Mouse (Mus musculus): Measurements from ENCODE around the gene Dnajc30.

Gene Dnajc30

GRCm38 (mm10) chr5:135063629-135064381 lies at the start of gene Dnajc30:
Dnajc30 (plus strand) TSS chr5:135064202.
- ChIA-PET CTCF (interaction anchor here in 3 of 4 experiments (0.6 to 1.7 kb wide), 9 partner anchors 9 to 258 kb away, joined by 3 to 8 read pairs (median 4); no protein-coding TSS in a partner anchor), POLR2A (interaction anchor here in 3 of 4 experiments (0.5 to 3.0 kb wide), 17 partner anchors 9 to 463 kb away, joined by 3 to 14 read pairs (median 3); partner anchors contain the start of genes Abhd11 (in 2 of the 3), Vps37d (in 2 of the 3), Stx1a (in 1 of the 3) and Tbl2 (in 1 of the 3))

DNA sequence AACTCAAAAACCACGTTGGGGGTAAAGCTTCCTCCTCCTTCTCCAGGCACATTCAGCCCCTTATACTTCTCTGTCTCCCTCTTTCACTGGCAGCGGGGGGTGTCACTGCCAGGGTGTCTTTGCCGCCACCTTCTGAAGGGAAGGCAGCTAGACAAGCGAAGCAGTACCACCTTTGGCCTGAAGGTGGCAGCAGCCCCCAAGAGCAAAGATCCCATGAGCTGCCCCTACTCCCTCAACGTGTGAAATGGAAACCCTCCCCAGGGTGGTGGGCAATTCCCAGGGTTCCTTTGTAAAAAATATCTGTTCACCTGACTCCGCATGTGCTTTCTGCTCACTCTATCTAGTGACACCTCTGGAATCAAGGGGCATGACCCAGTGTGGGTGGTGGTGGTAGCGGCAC lies 48.5 kb upstream of the Dnajc30 start:
- ChIA-PET POLR2A (interaction anchor here (0.6 to 2.3 kb wide), 36 partner anchors 8 to 242 kb away, joined by 3 to 11 read pairs (median 4); partner anchors contain the start of genes Cldn3 (in 1 of the 4), Cldn4 (in 1 of the 4), Mettl27 (in 1 of the 4) and Stx1a (in 1 of the 4)), CTCF (interaction anchor here (0.5 to 3.6 kb wide), 101 partner anchors 8 to 1692 kb away, joined by 3 to 65 read pairs (median 4); partner anchors contain the start of genes Mettl27 (in 3 of the 4), Vps37d (in 3 of the 4), Dnajc30 (in 2 of the 4) and Tmem270 (in 2 of the 4))

- POLR2A ChIA-PET, result interaction anchor here (0.6 to 2.3 kb wide), 20 partner anchors 9 to 170 kb away, joined by 3 to 11 read pairs (median 4); partner anchors contain the start of gene Cldn3 (in 1 of the 4)
- CTCF ChIA-PET, result interaction anchor here (0.6 to 3.6 kb wide), 56 partner anchors 10 to 337 kb away, joined by 3 to 65 read pairs (median 5); partner anchors contain the start of genes Dnajc30 (in 2 of the 4), Tmem270 (in 2 of the 4), Vps37d (in 2 of the 4) and Bud23 (in 1 of the 4)
These were observed 47.7 kb upstream of the Dnajc30 start for GRCm38 (mm10) chr5:135016224-135016759.

DNA sequence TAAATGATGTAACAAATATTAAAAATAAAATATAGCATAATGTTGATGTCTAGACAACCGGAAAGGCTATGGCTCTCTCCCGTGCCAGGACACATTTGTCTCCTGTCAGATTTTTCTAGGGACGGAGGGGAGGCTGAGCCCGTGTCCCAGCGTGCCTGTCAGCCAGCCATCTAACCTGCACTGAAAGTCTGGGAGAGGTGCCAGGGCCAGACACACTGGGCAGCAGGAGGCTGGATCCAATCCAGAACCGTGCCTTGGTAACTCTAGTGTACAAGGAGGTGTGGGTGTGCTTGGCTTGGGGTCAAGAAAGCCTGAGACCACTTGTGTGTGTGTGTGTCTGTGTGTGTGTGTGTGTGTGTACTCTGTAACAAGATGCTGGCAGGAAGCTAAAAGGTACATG lies 42.2 kb upstream of the Dnajc30 start:
- POLR2A ChIA-PET, result interaction anchor here (0.6 to 5.1 kb wide), 11 partner anchors 12 to 569 kb away, joined by 3 to 52 read pairs (median 5); partner anchors contain the start of genes Abhd11 (in 4 of the 4) and Cldn3 (in 1 of the 4)
- CTCF ChIA-PET, result interaction anchor here in 3 of 4 experiments (0.6 to 3.6 kb wide), 5 partner anchors 9 to 115 kb away, joined by 5 to 16 read pairs (median 12); no protein-coding TSS in a partner anchor

DNA sequence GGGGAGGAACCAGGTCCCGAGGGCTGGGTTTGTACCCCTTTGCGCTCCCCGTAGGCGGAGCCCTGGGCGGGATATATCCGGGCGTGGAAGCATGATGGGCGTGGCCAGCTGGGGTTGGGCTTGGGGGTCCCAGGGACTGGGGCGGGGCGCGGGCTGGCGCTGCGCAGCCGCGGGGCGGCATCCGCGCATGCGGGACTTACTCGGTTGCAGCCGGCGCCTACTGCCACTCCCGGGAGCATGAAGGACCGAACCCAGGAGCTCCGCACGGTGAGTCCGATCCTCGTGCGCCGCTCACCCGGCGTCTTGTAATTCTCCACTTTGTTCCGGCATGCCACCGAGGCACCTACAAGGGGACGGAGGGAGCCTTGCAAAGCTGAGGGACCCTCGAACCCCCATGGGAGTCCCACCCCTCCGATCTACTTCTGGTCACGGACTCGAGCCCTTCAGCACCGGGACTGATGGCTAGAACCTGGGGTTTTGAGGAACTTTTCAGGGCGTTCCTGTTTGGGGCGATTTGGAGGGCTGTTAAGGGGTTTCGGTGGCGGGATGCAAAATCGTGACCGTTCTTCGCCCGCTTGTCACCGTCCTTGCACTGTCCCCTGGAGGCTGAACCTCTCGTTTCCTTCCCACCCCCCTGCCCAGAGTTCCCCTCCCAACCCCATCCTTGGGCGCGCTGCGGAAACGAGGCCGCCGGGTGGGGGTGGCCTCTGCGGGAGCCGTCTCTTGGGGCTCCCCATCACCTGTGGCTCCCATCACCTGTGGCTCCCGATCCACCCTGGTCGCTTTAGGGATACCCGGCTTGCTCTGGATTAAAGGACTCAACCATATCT lies 40.4 kb upstream of the Dnajc30 start, which contains the start of gene Stx1a:
Gene Stx1a, plus strand, starts transcription at position 139 of the 830 bp plus-strand sequence.
- ChIA-PET CTCF (interaction anchor here (0.6 to 3.6 kb wide), 25 partner anchors 8 to 464 kb away, joined by 3 to 16 read pairs (median 4); partner anchors contain the start of genes Vps37d (in 2 of the 4), Abhd11 (in 1 of the 4) and Syna (in 1 of the 4)), POLR2A (interaction anchor here (0.7 to 5.1 kb wide), 47 partner anchors 8 to 335 kb away, joined by 3 to 52 read pairs (median 4); partner anchors contain the start of genes Abhd11 (in 4 of the 4), Cldn3 (in 3 of the 4), Cldn4 (in 2 of the 4) and Baz1b (in 1 of the 4))

DNA sequence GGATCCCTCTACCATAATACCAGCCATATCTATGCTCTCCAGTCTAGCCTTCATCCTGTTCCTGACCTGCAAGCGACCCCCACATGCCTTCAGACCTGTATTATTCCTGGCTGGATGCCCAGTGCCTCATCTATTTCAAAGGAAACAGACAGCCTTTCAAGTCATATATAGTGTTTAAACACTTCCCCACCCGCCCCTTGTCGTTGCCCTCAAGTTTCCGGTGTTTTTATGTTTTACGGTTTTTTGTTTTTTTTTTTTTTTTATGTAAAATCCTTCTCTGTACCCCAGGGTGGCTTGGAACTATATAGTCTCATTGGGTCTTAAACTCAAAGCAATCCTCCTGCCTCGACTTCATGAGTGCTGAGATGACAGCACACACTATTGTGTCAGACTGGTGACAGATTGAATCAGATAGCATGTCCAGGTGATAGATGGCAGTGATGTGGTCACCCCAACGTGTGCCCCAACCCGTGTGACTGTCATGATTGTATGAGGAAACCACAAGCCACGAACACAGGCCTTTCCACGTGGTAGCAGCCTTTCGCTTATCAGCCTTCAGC lies 39.3 kb upstream of the Dnajc30 start:
- ChIA-PET POLR2A (interaction anchor here in 3 of 4 experiments (0.5 to 2.3 kb wide), 9 partner anchors 9 to 921 kb away, joined by 3 to 9 read pairs (median 5); partner anchors contain the start of genes Abhd11 (in 2 of the 3), Cldn3 (in 1 of the 3) and Limk1 (in 1 of the 3)), CTCF (interaction anchor here in 3 of 4 experiments (0.9 to 3.6 kb wide), 7 partner anchors 9 to 118 kb away, joined by 4 to 17 read pairs (median 5); no protein-coding TSS in a partner anchor)

DNA sequence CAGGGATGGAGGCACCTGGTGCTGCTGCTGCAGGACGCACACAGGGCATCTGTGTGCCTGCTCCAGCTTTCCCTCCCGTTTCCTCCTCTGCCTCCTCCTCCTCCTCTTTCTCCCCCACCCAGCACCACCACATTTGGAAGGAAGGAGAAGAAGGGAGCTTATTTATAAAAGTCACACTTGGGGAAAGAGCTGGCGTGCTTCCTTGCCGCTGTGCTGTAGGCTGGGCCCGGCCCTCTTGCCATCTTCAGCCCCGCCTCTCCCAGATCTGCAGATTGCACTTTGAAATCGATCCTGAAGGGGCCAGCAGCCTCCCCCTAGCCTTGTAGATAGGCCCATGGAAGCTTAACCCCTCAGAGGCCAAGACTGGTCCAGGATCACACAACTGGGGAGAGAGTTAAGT lies 38.1 kb upstream of the Dnajc30 start:
- CTCF ChIA-PET, result interaction anchor here in 3 of 4 experiments (0.9 to 2.7 kb wide), 10 partner anchors 9 to 40 kb away, joined by 3 to 17 read pairs (median 5); partner anchors contain the start of gene Cldn3 (in 1 of the 3)
- POLR2A ChIA-PET, result interaction anchor here (0.6 to 2.3 kb wide), 12 partner anchors 10 to 504 kb away, joined by 3 to 9 read pairs (median 3); partner anchors contain the start of gene Abhd11 (in 1 of the 4)

DNA sequence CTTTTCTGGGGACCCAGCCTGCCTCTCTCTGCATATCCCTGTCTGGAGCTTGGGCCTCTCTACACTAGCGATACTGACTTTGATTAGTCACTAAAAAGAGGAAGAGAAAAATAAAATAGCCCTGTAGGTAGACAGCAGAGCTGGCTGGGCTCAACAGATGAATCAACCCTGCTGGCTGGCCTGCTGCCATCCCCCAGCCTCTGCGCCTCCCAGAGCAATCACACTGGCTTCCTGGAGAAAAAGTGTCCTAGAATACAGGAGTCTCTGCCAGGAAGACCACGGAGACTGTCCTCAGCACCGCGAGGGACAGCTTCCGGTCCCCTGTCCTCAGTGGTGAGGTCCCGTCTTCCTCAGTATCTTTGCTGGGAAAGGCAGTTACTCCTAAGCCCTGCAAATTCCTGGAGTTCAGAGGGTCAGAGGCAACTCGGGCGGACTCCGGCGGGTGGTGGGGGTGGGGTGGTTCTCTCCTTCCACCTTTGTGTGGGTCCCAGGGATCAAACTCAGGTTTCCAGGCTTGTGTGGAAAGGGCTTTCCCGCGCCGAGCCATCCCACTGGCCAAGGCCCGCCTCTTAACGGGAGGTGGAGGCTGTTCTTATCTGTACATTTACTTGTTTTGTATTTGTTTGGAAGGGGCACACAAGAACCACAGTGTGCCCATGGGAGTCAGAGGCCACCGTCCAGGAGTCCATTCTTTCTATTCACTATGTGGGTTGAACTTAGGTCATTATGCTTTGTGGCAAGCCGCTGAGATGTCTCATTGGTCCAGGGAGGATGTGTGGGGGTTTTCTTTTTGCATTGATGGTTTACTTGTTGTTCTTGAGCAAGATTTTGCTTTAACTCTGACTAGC lies 34.8 kb upstream of the Dnajc30 start:
- ChIA-PET CTCF (interaction anchor here in 2 of 4 experiments (1.5 to 1.6 kb wide), 2 partner anchors 14 kb away, joined by 4 to 7 read pairs; no protein-coding TSS in a partner anchor), POLR2A (no interaction called here)

DNA sequence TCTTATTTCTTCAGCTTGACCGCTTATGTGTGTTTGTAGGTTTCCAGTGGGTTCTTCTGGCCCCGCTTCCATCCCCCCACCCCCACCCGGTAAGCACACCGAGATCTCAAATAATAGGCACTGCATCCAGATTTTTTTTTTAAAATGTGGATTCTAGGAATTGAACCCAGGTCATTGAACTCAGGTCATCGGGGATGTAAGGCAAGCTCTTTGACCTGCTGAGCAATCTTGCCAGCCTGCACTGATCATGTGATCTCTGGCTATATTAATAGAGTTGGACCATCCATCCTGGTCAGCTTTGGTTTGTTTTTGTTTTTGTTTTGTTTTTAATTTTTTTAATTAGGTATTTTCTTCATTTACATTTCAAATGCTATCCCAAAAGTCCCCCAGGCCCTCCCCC lies 31.4 kb upstream of the Dnajc30 start:
- ChIA-PET POLR2A (interaction anchor here in 3 of 4 experiments (0.6 to 1.6 kb wide), 7 partner anchors 8 to 788 kb away, joined by 3 to 7 read pairs (median 4); partner anchors contain the start of genes Abhd11 (in 1 of the 3) and Stx1a (in 1 of the 3)), CTCF (interaction anchor here in 3 of 4 experiments (0.6 to 1.4 kb wide), 9 partner anchors 9 to 597 kb away, joined by 3 to 7 read pairs (median 3); partner anchors contain the start of genes Fkbp6 (in 1 of the 3) and Vps37d (in 1 of the 3))

DNA sequence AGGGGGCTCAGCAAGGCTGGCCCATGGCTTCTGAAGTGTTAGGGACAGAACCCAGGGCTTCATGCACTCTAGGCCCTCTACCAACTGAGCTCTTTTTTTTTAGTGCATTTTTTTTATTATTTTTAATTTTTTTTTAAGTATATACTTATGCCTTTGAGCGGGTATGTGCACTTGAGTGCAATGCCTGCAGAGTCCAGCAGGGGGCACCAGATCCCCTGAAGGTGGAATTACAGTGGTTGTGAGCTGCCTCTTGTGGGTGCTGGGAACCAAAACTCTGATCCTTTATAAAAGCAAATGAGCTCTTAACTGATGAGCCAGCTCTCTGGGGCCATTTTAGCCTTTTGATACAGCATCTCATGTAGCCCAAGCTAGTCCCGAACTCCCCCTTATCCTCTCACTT lies 29.4 kb upstream of the Dnajc30 start:
- ChIA-PET CTCF (interaction anchor here (0.6 to 1.6 kb wide), 27 partner anchors 8 to 691 kb away, joined by 3 to 16 read pairs (median 4); partner anchors contain the start of genes Stx1a (in 3 of the 4) and Vps37d (in 1 of the 4)), POLR2A (interaction anchor here in 3 of 4 experiments (0.5 to 1.2 kb wide), 6 partner anchors 8 to 243 kb away, joined by 3 to 4 read pairs (median 3); partner anchors contain the start of genes Abhd11 (in 1 of the 3) and Stx1a (in 1 of the 3))

DNA sequence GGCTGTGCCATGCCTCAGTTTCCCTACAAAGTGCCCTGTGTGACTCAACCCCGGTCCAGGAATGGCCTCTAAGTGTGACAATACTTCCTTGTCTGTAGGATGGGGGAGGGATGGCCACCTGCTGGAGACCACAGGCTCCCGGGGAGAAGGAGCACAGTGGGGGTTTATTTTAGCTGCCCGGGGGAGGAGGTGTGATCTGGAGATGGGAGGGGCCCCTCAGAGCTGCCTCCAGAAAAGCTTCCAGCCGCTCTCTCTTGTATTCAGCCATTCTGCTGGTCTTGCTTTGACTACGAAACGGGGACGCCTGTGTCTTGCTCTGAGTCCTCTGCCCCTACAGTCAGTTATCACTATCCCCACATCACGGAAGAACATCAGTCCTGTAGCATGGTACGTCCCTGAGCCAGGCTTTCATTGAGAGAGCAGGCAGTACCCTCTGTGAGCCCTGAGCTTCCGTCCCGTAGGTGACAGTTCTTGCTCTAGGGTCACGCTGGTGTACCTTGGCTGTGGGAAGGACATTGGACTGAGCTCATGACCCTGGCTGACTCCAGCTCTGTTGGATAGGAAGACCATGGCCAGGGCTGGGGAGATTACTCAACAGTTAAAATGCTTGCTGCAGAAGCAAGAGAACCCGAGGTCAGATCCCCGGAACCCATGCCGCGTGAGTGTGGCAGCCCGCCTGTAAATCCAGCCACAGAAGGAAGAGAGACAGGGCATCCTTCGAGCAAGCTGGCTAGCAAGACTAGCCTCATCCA lies 28.2 kb upstream of the Dnajc30 start:
- ChIA-PET POLR2A (interaction anchor here in 3 of 4 experiments (0.5 to 1.7 kb wide), 11 partner anchors 12 to 244 kb away, joined by 3 to 6 read pairs (median 3); partner anchors contain the start of genes Abhd11 (in 2 of the 3), Cldn3 (in 1 of the 3) and Stx1a (in 1 of the 3)), CTCF (interaction anchor here (0.8 to 1.6 kb wide), 10 partner anchors 10 to 128 kb away, joined by 3 to 6 read pairs (median 4); partner anchors contain the start of genes Vps37d (in 2 of the 4) and Stx1a (in 1 of the 4))

DNA sequence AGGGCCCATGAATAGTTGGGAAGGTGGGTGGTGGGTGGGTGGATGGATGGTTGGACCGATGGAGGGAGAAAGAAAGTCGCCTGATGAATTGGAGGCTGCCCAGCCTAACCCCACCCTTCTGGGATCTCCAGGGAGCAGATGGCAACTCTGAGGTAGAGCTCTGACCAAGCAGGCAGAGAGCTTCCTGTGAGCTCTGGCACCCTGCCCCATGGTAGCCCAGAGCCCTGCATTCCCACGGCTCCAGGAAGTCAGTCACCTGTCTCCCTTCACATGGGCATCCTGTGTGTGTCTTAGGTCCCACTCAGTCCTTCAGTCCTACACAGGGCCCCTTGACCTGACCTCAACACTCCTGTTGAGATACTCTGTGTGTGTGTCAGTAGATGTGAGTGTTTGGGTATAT lies 26.1 kb upstream of the Dnajc30 start:
- POLR2A ChIA-PET, result interaction anchor here in 1 of 4 experiments (1.0 to 1.1 kb wide), 2 partner anchors 11 to 29 kb away, joined by 4 read pairs; partner anchors contain the start of gene Abhd11
- CTCF ChIA-PET, result interaction anchor here in 2 of 4 experiments (0.6 to 0.7 kb wide), 3 partner anchors 22 to 289 kb away, joined by 3 to 4 read pairs (median 4); no protein-coding TSS in a partner anchor

DNA sequence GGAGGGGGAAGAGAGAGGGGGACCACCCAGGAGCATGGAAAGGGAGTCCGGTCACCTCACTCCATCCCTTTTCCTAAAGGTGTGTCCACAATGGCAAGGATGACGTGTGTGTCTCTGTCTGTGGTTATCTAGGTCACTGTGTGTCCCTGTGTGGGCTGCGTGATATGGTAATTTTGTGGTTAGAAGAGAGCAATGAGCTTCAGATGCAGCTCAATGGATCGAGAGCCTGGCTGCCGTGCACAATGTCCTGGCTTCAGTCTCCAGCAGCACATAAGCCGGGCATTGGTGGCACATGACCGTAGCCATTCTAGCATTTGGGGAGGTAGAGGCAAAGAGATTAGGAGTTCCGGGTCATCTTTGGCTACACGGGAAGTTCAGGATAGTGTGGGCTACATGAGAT lies 24.5 kb upstream of the Dnajc30 start:
- POLR2A ChIA-PET, result interaction anchor here in 3 of 4 experiments (0.5 to 3.8 kb wide), 9 partner anchors 12 to 186 kb away, joined by 3 to 54 read pairs (median 4); partner anchors contain the start of genes Stx1a (in 2 of the 3) and Abhd11 (in 1 of the 3)
- CTCF ChIA-PET, result interaction anchor here in 3 of 4 experiments (0.6 to 1.8 kb wide), 6 partner anchors 16 to 132 kb away, joined by 3 to 6 read pairs (median 4); partner anchors contain the start of genes Abhd11 (in 1 of the 3) and Stx1a (in 1 of the 3)

DNA sequence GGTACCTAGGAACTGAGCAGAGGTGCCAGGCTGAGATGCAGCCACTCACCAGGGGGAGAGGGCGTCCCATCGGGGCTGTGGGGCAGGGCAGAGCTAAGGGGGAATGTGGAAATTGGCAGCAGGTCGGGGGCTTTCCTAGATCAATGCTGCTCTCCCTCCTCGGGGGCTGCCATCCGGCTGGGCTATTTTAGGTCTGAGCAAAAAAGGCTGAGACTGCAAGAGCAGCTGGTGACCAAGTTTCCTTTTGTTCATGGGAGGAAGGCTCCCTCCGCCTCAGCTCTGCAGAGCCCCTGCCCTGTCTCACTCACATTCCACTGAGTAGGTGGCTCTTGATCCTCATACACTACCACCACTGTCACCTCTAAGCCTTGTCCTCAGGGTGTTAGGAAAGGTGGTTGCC lies 23.9 kb upstream of the Dnajc30 start:
- ChIA-PET CTCF (interaction anchor here in 3 of 4 experiments (0.6 to 2.3 kb wide), 6 partner anchors 24 to 133 kb away, joined by 3 to 10 read pairs (median 5); partner anchors contain the start of gene Abhd11 (in 1 of the 3)), POLR2A (interaction anchor here (0.5 to 3.8 kb wide), 19 partner anchors 11 to 186 kb away, joined by 3 to 54 read pairs (median 5); partner anchors contain the start of genes Abhd11 (in 3 of the 4), Stx1a (in 2 of the 4), Cldn3 (in 1 of the 4) and Cldn4 (in 1 of the 4))

Data from embryonic stem cell, embryonic (primary cell).